Mouse (Mus musculus) CH12.LX (cell line): ENCODE data around the gene Dlg1. TPM values are rescaled to one million over a fixed set of nuclear protein-coding genes. Genes with fewer than 3 reads are reported as not detected.

ENCODE experiments used
- DNase-seq: peaks from one replicate; pipeline ENCODE4 v3.0.0-alpha.2; 2013; ENCODE audit errors: extremely low read depth
- H3K27ac ChIP-seq: 2 replicates; pipeline ENCODE4 v1.5.1; 2012; ENCODE audit warnings: low read depth, mild to moderate bottlenecking, control low read depth, moderate library complexity; ENCODE audit not compliant: insufficient read depth
- H3K27me3 ChIP-seq: replicated peaks from 2 replicates; pipeline ENCODE3; 2012; ENCODE audit warnings: inconsistent platforms
- H3K36me3 ChIP-seq, 2 experiments: replicated peaks in 1 of 2; 2 replicates each; pipeline versions ENCODE3 to v1.6.1; 2012; ENCODE audit warnings: inconsistent platforms in 1 of 2, low read length in 1 of 2, mild to moderate bottlenecking in 1 of 2, mixed read lengths in 1 of 2, moderate library complexity in 1 of 2; ENCODE audit not compliant: control insufficient read depth in 1 of 2, insufficient read depth in 1 of 2
- H3K4me1 ChIP-seq, 2 experiments: 2 replicates each; pipeline ENCODE4 v1.6.1; 2012; ENCODE audit warnings: inconsistent platforms in 1 of 2, moderate library complexity in 1 of 2; ENCODE audit not compliant: insufficient read depth in 2 of 2, control insufficient read depth in 1 of 2
- H3K4me2 ChIP-seq: 2 replicates; pipeline ENCODE4 v1.6.1; 2012; ENCODE audit warnings: low read depth, mild to moderate bottlenecking, control low read depth; ENCODE audit not compliant: poor library complexity, insufficient read depth, severe bottlenecking
- H3K4me3 ChIP-seq, 3 experiments: fragments of 150-350 bp in 1 of 3; sonication (generic) in 1 of 3; replicated peaks in 1 of 3; 2 replicates each; pipeline versions ENCODE3 to v1.5.1; 2011 to 2012; ENCODE audit warnings: low read depth in 2 of 3, low read length in 2 of 3, mild to moderate bottlenecking in 2 of 3, moderate library complexity in 2 of 3, control low read depth in 1 of 3, improper control_type of control experiment in 1 of 3, inconsistent platforms in 1 of 3, mixed read lengths in 1 of 3; ENCODE audit not compliant: poor library complexity in 1 of 3
- H3K79me2 ChIP-seq: replicated peaks from 2 replicates; pipeline ENCODE4 v1.6.1; 2012; ENCODE audit warnings: mild to moderate bottlenecking, moderate library complexity; ENCODE audit not compliant: control insufficient read depth, poor library complexity, insufficient read depth, severe bottlenecking; ENCODE audit errors: extremely low read depth
- H3K9ac ChIP-seq: 2 replicates; pipeline ENCODE4 v1.6.1; 2012; ENCODE audit warnings: low read depth, mild to moderate bottlenecking, control low read depth, moderate library complexity; ENCODE audit not compliant: insufficient read depth
- H3K9me3 ChIP-seq: replicated peaks from 2 replicates; pipeline ENCODE3; 2012; ENCODE audit warnings: low read length, inconsistent platforms, mixed read lengths
- BHLHE40 ChIP-seq: IDR thresholded peaks from 2 replicates; pipeline ENCODE4 v1.6.1; 2011; ENCODE audit warnings: mild to moderate bottlenecking, low read depth, low read length, improper control_type of control experiment
- CHD1 ChIP-seq: IDR thresholded peaks from 2 replicates; pipeline ENCODE4 v1.6.1; 2012; ENCODE audit warnings: low read depth, low read length, improper control_type of control experiment, inconsistent platforms
- CHD2 ChIP-seq: IDR thresholded peaks from 2 replicates; pipeline ENCODE4 v1.6.1; 2011; ENCODE audit warnings: low read length, improper control_type of control experiment
- CTCF ChIP-seq, 2 experiments: IDR thresholded peaks in 1 of 2; conservative IDR thresholded peaks in 1 of 2; 2 replicates each; pipeline ENCODE4 v1.5.1; 2011 to 2012; ENCODE audit warnings: low read depth in 2 of 2, low read length in 2 of 2, improper control_type of control experiment in 1 of 2, inconsistent platforms in 1 of 2, mild to moderate bottlenecking in 1 of 2, moderate library complexity in 1 of 2
- E2F4 ChIP-seq: IDR thresholded peaks from 2 replicates; pipeline ENCODE4 v1.6.1; 2011; ENCODE audit warnings: low read depth, low read length, improper control_type of control experiment; ENCODE audit not compliant: insufficient replicate concordance
- ELF1 ChIP-seq: IDR thresholded peaks from 2 replicates; pipeline ENCODE4 v1.6.1; 2014; ENCODE audit warnings: low read depth, mild to moderate bottlenecking, inconsistent platforms, low read length, improper control_type of control experiment
- ETS1 ChIP-seq: conservative IDR thresholded peaks from 2 replicates; pipeline ENCODE4 v1.6.1; 2012; ENCODE audit warnings: low read depth, mild to moderate bottlenecking, inconsistent platforms, low read length, improper control_type of control experiment, moderate library complexity
- GABPA ChIP-seq: IDR thresholded peaks from 2 replicates; pipeline ENCODE4 v1.6.1; 2012; ENCODE audit warnings: low read depth, low read length, improper control_type of control experiment, inconsistent platforms; ENCODE audit not compliant: insufficient replicate concordance
- IRF4 ChIP-seq: IDR thresholded peaks from 2 replicates; pipeline ENCODE4 v1.6.1; 2014; ENCODE audit warnings: low read depth, mild to moderate bottlenecking, inconsistent platforms, low read length, improper control_type of control experiment
- JUN ChIP-seq: IDR thresholded peaks from 2 replicates; pipeline ENCODE4 v1.6.1; 2011; ENCODE audit warnings: low read depth, mild to moderate bottlenecking, low read length, improper control_type of control experiment, moderate library complexity; ENCODE audit not compliant: insufficient read depth
- KAT2A ChIP-seq: IDR thresholded peaks from 2 replicates; pipeline ENCODE4 v1.6.1; 2012; ENCODE audit warnings: low read length, improper control_type of control experiment, inconsistent platforms; ENCODE audit not compliant: insufficient replicate concordance
- MAFK ChIP-seq: IDR thresholded peaks from 2 replicates; pipeline ENCODE4 v1.6.1; 2011; ENCODE audit warnings: low read length, improper control_type of control experiment; ENCODE audit not compliant: insufficient replicate concordance
- MAX ChIP-seq: IDR thresholded peaks from 2 replicates; pipeline ENCODE4 v1.6.1; 2011; ENCODE audit warnings: low read length, improper control_type of control experiment
- MAZ ChIP-seq: IDR thresholded peaks from 2 replicates; pipeline ENCODE4 v1.6.1; 2012; ENCODE audit warnings: low read depth, mild to moderate bottlenecking, inconsistent platforms, low read length, improper control_type of control experiment, moderate library complexity
- MEF2A ChIP-seq: IDR thresholded peaks from 2 replicates; pipeline ENCODE4 v1.6.1; 2014; ENCODE audit warnings: low read depth, mild to moderate bottlenecking, inconsistent platforms, low read length, improper control_type of control experiment, borderline replicate concordance
- MXI1 ChIP-seq: IDR thresholded peaks from 2 replicates; pipeline ENCODE4 v1.6.1; 2011; ENCODE audit warnings: mild to moderate bottlenecking, low read depth, low read length, improper control_type of control experiment
- MYC ChIP-seq: IDR thresholded peaks from 2 replicates; pipeline ENCODE4 v1.6.1; 2011; ENCODE audit warnings: low read depth, mild to moderate bottlenecking, improper control_type of control experiment, low read length
- NELFE ChIP-seq: IDR thresholded peaks from 2 replicates; pipeline ENCODE4 v1.6.1; 2011; ENCODE audit warnings: low read depth, low read length, improper control_type of control experiment
- PAX5 ChIP-seq: IDR thresholded peaks from 2 replicates; pipeline ENCODE4 v1.6.1; 2012; ENCODE audit warnings: low read length, inconsistent platforms, mixed read lengths
- RAD21 ChIP-seq: IDR thresholded peaks from 2 replicates; pipeline ENCODE4 v1.6.1; 2011; ENCODE audit warnings: low read depth, mild to moderate bottlenecking, low read length, improper control_type of control experiment, moderate library complexity
- RCOR1 ChIP-seq: conservative IDR thresholded peaks from 2 replicates; pipeline ENCODE4 v1.6.1; 2012; ENCODE audit warnings: low read depth, mild to moderate bottlenecking, inconsistent platforms, low read length, improper control_type of control experiment
- SMC3 ChIP-seq: IDR thresholded peaks from 2 replicates; pipeline ENCODE4 v1.6.1; 2011; ENCODE audit warnings: low read depth, low read length, improper control_type of control experiment
- TBP ChIP-seq: conservative IDR thresholded peaks from 2 replicates; pipeline ENCODE4 v1.6.1; 2011; ENCODE audit warnings: low read depth, low read length, improper control_type of control experiment
- UBTF ChIP-seq: IDR thresholded peaks from 2 replicates; pipeline ENCODE4 v1.6.1; 2012; ENCODE audit warnings: low read depth, mild to moderate bottlenecking, inconsistent platforms, low read length, improper control_type of control experiment, moderate library complexity
- ZC3H11A ChIP-seq: IDR thresholded peaks from 2 replicates; pipeline ENCODE4 v1.6.1; 2012; ENCODE audit warnings: low read depth, mild to moderate bottlenecking, inconsistent platforms, low read length, improper control_type of control experiment
- ZMIZ1 ChIP-seq: IDR thresholded peaks from 2 replicates; pipeline ENCODE4 v1.6.1; 2012; ENCODE audit warnings: low read depth, mild to moderate bottlenecking, inconsistent platforms, low read length, improper control_type of control experiment
- dilution Hi-C: fragments of 300-500 bp; cut with MboI; formaldehyde crosslinking; loops from 2 replicates; pipeline ENCODE4 v1.14.3; 2020; ENCODE audit warnings: low sequenced_read_pairs; ENCODE audit not compliant: extremely low pct_unique_long_range_greater_than_20kb, extremely low pct_ligation_motif_present
- in situ Hi-C: fragments of 300-500 bp; cut with MboI; formaldehyde crosslinking; loops from 3 replicates; pipeline ENCODE4 v1.14.3; 2019; ENCODE audit warnings: low sequenced_read_pairs, low pct_ligation_motif_present, low pct_unique_long_range_greater_than_20kb, mixed read lengths
- polyA plus RNA-seq: library from polyadenylated mRNA; unstranded; fragments of >175 nt; gene quantifications from 2 replicates; pipeline ENCODE4 v1.2.1, GENCODE M21; 2012; ENCODE audit warnings: low read depth; ENCODE audit not compliant: insufficient read length
- total RNA-seq, 2 experiments: library from RNA; depleted of rRNA; stranded (reverse); fragments of 300-350 nt in 1 of 2; fragments of >200 nt in 1 of 2; gene quantifications; 2 replicates each; pipeline ENCODE4 v1.2.3; 2012 to 2014

Gene Dlg1
- total and polyA plus RNA-seq, 3 experiments: 29.0 to 47.9 (median 37.4) TPM

DNA sequence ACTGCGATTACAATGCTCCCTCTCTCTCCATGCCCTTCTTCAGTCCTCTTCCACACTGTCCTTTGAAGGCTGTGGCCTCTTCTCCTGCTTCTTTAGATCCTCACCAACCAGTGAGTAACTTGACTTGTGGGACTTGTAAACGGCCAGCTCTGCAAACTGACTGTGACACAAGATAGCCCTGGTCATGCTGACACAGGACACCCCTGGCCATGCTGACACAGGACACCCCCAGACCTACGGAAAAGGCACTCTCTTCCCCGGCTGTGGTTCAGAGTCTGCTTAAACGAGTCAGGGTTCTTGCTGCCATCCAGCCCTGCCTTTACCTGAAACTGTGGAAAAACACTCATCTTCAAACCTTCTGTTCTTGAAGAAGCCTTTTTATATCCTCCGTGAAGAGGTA is 36.9 kb upstream of the Dlg1 start:
- H3K4me2 ChIP-seq: no peak overlapping the region
- H3K27ac ChIP-seq: no peak overlapping the region
- TF ChIP-seq RAD21 (no peak), CTCF (conservative IDR thresholded peaks at IDR 0.05 in 1 of 2, IDR thresholded peaks at IDR 0.05 in 1 of 2; ENCODE audit: low read depth in 2 of 2, low read length in 2 of 2) (no peak), ETS1 (no peak), MXI1 (no peak), GABPA (no peak), MAZ (no peak), SMC3 (no peak), ELF1 (no peak), KAT2A (no peak), CHD1 (no peak), PAX5 (no peak), E2F4 (no peak), NELFE (no peak), BHLHE40 (no peak), IRF4 (no peak), TBP (no peak)
- TF ChIP-seq, all 38 proteins: peak for 0
- dilution Hi-C loops: no loop called here
- Histone ChIP-seq H3K79me2 (no peaks in the 10 kb centered on the region), H3K4me1 (peaks cover 2 to 4% of the 10 kb centered on the region in 2 experiments; a peak in 2 of 4 replicates), H3K9me3 (no peaks in the 10 kb centered on the region), H3K9ac (no peak overlapping the region), H3K4me3 (no peak overlapping the region), H3K36me3 (no peaks in the 10 kb centered on the region), H3K27me3 (no peaks in the 10 kb centered on the region)
- in situ Hi-C loops: no loop called here
- DNase-seq: no peak

- H3K79me2 ChIP-seq: no peaks in the 10 kb centered on the region
- H3K27ac ChIP-seq: no peak overlapping the region
- DNase-seq: peak; percentile 32
- H3K9me3 ChIP-seq: no peaks in the 10 kb centered on the region
- in situ Hi-C loops: no loop called here
- 0 out of 4 replicates have a peak, but pooled peaks cover 0 to 2% of the 10 kb centered on the region in 2 experiments for H3K4me1 ChIP-seq
- H3K4me2 ChIP-seq: no peak overlapping the region
- dilution Hi-C loops: no loop called here
- no peaks in the 10 kb centered on the region for H3K36me3 ChIP-seq
- H3K27me3 ChIP-seq: no peaks in the 10 kb centered on the region
- no peak overlapping the region for H3K4me3 ChIP-seq
- TF ChIP-seq RCOR1 (no peak), MAX (no peak), ZMIZ1 (no peak), ZC3H11A (no peak), JUN (no peak), MAFK (no peak), UBTF (no peak), BHLHE40 (no peak), MAZ (no peak), SMC3 (no peak), MEF2A (no peak), CHD2 (no peak), CHD1 (no peak), MYC (no peak)
- H3K9ac ChIP-seq: no peak overlapping the region
These were observed 32.9 kb upstream of the Dlg1 start for GRCm38 (mm10) chr16:31630381-31630780.
